Mouse (Mus musculus) B cell, adult 67 days (primary cell): Measurements from ENCODE around the gene Nkpd1. TPM values are rescaled to one million over a fixed set of nuclear protein-coding genes. Genes with fewer than 3 reads are reported as not detected.

ENCODE experiments used
- total RNA-seq, 2 experiments: library from RNA; stranded (reverse); gene quantifications; 4 replicates each; pipeline ENCODE4 v1.2.4; 2023

The Nkpd1 gene
- under 1 TPM; 0.55 to 0.62 TPM for total RNA-seq

DNA sequence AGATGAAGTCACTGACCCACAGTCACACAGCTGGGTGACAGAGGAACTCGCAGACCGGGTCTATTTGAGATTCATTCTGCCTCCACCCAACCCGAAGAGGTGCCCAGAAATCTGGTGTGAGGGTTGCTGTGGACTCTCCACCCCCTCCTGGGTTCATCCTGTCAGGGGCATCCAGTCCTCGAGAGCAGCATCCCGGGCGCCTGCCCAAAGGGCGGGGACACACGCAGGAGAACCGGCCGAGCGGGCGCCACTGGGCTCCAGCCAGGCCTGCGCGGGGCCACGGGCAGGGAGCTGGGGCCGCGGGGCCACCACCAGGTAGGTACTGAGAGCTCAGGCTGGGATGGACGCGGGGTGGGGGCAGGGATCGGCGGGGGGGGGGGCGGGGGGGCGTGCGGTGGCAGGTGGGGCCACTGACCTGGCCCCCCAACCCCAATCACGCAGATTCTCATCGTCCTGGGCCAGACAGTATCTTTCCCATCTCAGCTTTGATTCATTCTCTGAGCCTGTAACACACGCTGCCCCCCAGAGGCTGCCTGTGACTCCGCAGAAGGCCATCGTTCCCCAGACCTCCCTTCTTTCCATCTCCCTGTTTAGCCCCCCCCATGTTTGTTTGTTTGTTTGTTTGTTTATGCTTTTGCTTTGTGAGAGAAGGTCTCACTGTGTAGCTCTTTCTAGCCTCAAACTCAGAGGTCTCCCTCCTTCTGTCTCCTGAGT lies at the start of gene Nkpd1:
Nkpd1 (plus strand) TSS at position 187 of the 714 bp plus-strand sequence.

GRCm38 (mm10) chr7:19508150-19508923 lies 9.3 kb upstream of the Nkpd1 start, which contains the start of the genes Bloc1s3 and Trappc6a:
Gene Bloc1s3, minus strand, starts transcription at chr7:19508367.
Gene Trappc6a, plus strand, starts transcription at chr7:19508395.

DNA sequence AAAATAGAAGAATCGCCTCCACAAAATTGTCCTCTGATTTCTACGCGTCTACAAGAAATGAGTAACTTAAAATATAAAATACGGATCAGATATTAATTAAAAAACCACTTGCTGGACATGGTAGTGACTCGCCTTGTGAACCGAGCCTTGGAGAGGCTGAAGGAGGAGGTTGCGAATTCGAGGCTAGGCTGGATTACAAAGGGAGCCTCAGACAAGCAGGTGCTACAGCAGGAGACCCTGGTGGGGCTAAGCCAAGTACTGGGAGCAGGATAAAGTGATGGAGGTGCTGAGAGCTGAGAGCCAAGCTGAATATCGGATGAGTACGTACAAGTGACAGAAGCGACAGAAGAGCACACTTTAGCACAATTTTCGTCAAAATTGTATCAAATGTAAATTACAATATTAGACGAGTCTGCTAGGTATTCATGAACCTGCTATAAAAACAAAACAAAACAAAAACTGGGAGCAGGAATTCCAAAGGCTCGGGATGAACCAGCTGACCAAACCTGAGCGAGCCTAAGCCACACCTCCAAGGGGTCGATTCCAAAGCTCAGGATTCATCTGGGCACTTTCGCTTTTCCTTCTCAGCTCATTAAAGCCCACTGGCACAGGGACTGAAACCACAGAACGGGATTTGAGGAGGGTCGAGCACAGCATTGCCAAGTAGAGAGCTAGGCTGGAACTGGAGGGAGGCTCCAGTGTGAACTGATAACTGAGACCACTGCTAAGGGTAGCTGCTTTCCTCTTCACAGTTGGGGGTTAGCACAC lies 45.2 kb downstream of the Nkpd1 start, which contains the start of gene Ppp1r37:
Ppp1r37 (minus strand) TSS at position 434 of the 768 bp plus-strand sequence.

Other genes with a start within 250 kb of the Nkpd1 start
- 100 to 1,000 TPM; 403 to 410 TPM for gene Vasp, start 246.0 kb upstream of the Nkpd1 start, total RNA-seq
- gene Ppm1n, start 237.8 kb upstream of the Nkpd1 start, total RNA-seq, result not detected
- not detected for gene Rtn2, start 235.2 kb upstream of the Nkpd1 start, total RNA-seq
- gene Fosb, start 207.8 kb upstream of the Nkpd1 start, total RNA-seq, result 1,000 to 10,000 TPM in 1 of 2 experiments, 100 to 1,000 TPM in 1; 524 to 1,527 TPM
- gene Ercc1, start 173.1 kb upstream of the Nkpd1 start, total RNA-seq, result 10 to 100 TPM; 64.3 to 66.3 TPM
- 10 to 100 TPM in 1 of 2 experiments, 1 to 10 TPM in 1; 6.7 to 10.7 TPM for gene Cd3eap, start 158.4 kb upstream of the Nkpd1 start, total RNA-seq
- 1 to 10 TPM; 1.4 to 1.9 TPM for gene Ppp1r13l, start 158.1 kb upstream of the Nkpd1 start, total RNA-seq
- 10 to 100 TPM; 57.0 to 80.3 TPM for gene Ercc2, start 135.8 kb upstream of the Nkpd1 start, total RNA-seq
- 1 to 10 TPM; 1.9 to 2.2 TPM for gene Klc3, start 113.7 kb upstream of the Nkpd1 start, total RNA-seq
- gene Ckm, start 113.1 kb upstream of the Nkpd1 start, total RNA-seq, result under 1 TPM; 0.44 TPM
- 10 to 100 TPM; 29.5 to 30.7 TPM for gene Mark4, start 59.0 kb upstream of the Nkpd1 start, total RNA-seq
- not detected for gene Exoc3l2, start 54.5 kb upstream of the Nkpd1 start, total RNA-seq
- gene Bloc1s3, start 9.5 kb upstream of the Nkpd1 start, total RNA-seq, result 1 to 10 TPM; 5.8 to 6.5 TPM
- 10 to 100 TPM; 30.2 to 34.6 TPM for gene Trappc6a, start 9.4 kb upstream of the Nkpd1 start, total RNA-seq
- 10 to 100 TPM; 58.2 to 64.2 TPM for gene Ppp1r37, start 45.2 kb downstream of the Nkpd1 start, total RNA-seq
- 10 to 100 TPM; 14.4 to 17.4 TPM for gene Zfp296, start 59.4 kb downstream of the Nkpd1 start, total RNA-seq
- 10 to 100 TPM; 88.5 to 93.3 TPM for gene Gemin7, start 59.8 kb downstream of the Nkpd1 start, total RNA-seq
- gene Clasrp, start 86.6 kb downstream of the Nkpd1 start, total RNA-seq, result 100 to 1,000 TPM; 111 to 118 TPM
- gene Relb, start 111.6 kb downstream of the Nkpd1 start, total RNA-seq, result 100 to 1,000 TPM in 1 of 2 experiments, 10 to 100 TPM in 1; 94.7 to 102 TPM
- gene Clptm1, start 147.2 kb downstream of the Nkpd1 start, total RNA-seq, result 10 to 100 TPM; 80.3 to 90.7 TPM
- not detected for gene Apoc2, start 160.1 kb downstream of the Nkpd1 start, total RNA-seq
- not detected for gene Gm44805, start 163.6 kb downstream of the Nkpd1 start, total RNA-seq
- gene Apoc4, start 163.6 kb downstream of the Nkpd1 start, total RNA-seq, result not detected
- gene Apoc1, start 174.8 kb downstream of the Nkpd1 start, total RNA-seq, result not detected
- 10 to 100 TPM; 81.0 to 81.5 TPM for gene Apoe, start 181.3 kb downstream of the Nkpd1 start, total RNA-seq
- gene Tomm40, start 197.6 kb downstream of the Nkpd1 start, total RNA-seq, result 10 to 100 TPM; 55.4 to 63.8 TPM
- not detected for gene Nectin2, start 232.6 kb downstream of the Nkpd1 start, total RNA-seq